Mouse (Mus musculus): ENCODE measurements around the gene Kcp. TPM values are rescaled to one million over a fixed set of nuclear protein-coding genes. Genes with fewer than 3 reads are reported as not detected.

Kcp gene
- polyA plus RNA-seq (2014; fragmentation: Illumina TruSeq; extraction: RNeasy Lipid Tissue Mini Kit (QIAGEN cat#74804); ENCODE audit: low replicate concordance), result not detected

GRCm38 (mm10) chr6:29507447-29508309, at the start of gene Kcp:
TSS of gene Kcp (minus strand) at chr6:29507952.

GRCm38 (mm10) chr6:29526281-29527251, 18.8 kb upstream of the Kcp start, which contains the start of gene Irf5:
TSS of gene Irf5 (plus strand) at chr6:29526625.

GRCm38 (mm10) chr6:29471137-29471536, 36.6 kb downstream of the Kcp start, which contains the start of gene Atp6v1fnb:
TSS of gene Atp6v1fnb (plus strand) at chr6:29471437.

GRCm38 (mm10) chr6:29467583-29468354, 40.0 kb downstream of the Kcp start, which contains the start of gene Atp6v1f:
TSS of gene Atp6v1f (plus strand) at chr6:29467718.

GRCm38 (mm10) chr6:29433038-29433803, 74.5 kb downstream of the Kcp start, which contains the start of gene Flnc:
TSS of gene Flnc (plus strand) at chr6:29433256.

Other genes with a start within 250 kb of the Kcp start
- gene Hilpda, start 235.5 kb downstream of the Kcp start, polyA plus RNA-seq (2014; fragmentation: Illumina TruSeq; extraction: RNeasy Lipid Tissue Mini Kit (QIAGEN cat#74804); ENCODE audit: low replicate concordance), result 4.0 TPM
- gene Fam71f2, start 228.4 kb downstream of the Kcp start, polyA plus RNA-seq (2014; fragmentation: Illumina TruSeq; extraction: RNeasy Lipid Tissue Mini Kit (QIAGEN cat#74804); ENCODE audit: low replicate concordance), result not detected
- gene Fam71f1, start 188.8 kb downstream of the Kcp start, polyA plus RNA-seq (2014; fragmentation: Illumina TruSeq; extraction: RNeasy Lipid Tissue Mini Kit (QIAGEN cat#74804); ENCODE audit: low replicate concordance), result not detected
- gene Calu, start 159.9 kb downstream of the Kcp start, polyA plus RNA-seq (2014; fragmentation: Illumina TruSeq; extraction: RNeasy Lipid Tissue Mini Kit (QIAGEN cat#74804); ENCODE audit: low replicate concordance), result 238 TPM
- gene Opn1sw, start 119.5 kb downstream of the Kcp start, polyA plus RNA-seq (2014; fragmentation: Illumina TruSeq; extraction: RNeasy Lipid Tissue Mini Kit (QIAGEN cat#74804); ENCODE audit: low replicate concordance), result not detected
- 0.11 TPM for gene Ccdc136, start 111.6 kb downstream of the Kcp start, polyA plus RNA-seq (2014; fragmentation: Illumina TruSeq; extraction: RNeasy Lipid Tissue Mini Kit (QIAGEN cat#74804); ENCODE audit: low replicate concordance)
- not detected for gene Flnc, start 74.7 kb downstream of the Kcp start, polyA plus RNA-seq (2014; fragmentation: Illumina TruSeq; extraction: RNeasy Lipid Tissue Mini Kit (QIAGEN cat#74804); ENCODE audit: low replicate concordance)
- gene Atp6v1f, start 40.2 kb downstream of the Kcp start, polyA plus RNA-seq (2014; fragmentation: Illumina TruSeq; extraction: RNeasy Lipid Tissue Mini Kit (QIAGEN cat#74804); ENCODE audit: low replicate concordance), result 14.5 TPM
- not detected for gene Atp6v1fnb, start 36.5 kb downstream of the Kcp start, polyA plus RNA-seq (2014; fragmentation: Illumina TruSeq; extraction: RNeasy Lipid Tissue Mini Kit (QIAGEN cat#74804); ENCODE audit: low replicate concordance)
- 1.0 TPM for gene Irf5, start 18.7 kb upstream of the Kcp start, polyA plus RNA-seq (2014; fragmentation: Illumina TruSeq; extraction: RNeasy Lipid Tissue Mini Kit (QIAGEN cat#74804); ENCODE audit: low replicate concordance)
- 42.1 TPM for gene Tnpo3, start 101.9 kb upstream of the Kcp start, polyA plus RNA-seq (2014; fragmentation: Illumina TruSeq; extraction: RNeasy Lipid Tissue Mini Kit (QIAGEN cat#74804); ENCODE audit: low replicate concordance)
- not detected for gene Tspan33, start 186.3 kb upstream of the Kcp start, polyA plus RNA-seq (2014; fragmentation: Illumina TruSeq; extraction: RNeasy Lipid Tissue Mini Kit (QIAGEN cat#74804); ENCODE audit: low replicate concordance)
- gene Smo, start 227.6 kb upstream of the Kcp start, polyA plus RNA-seq (2014; fragmentation: Illumina TruSeq; extraction: RNeasy Lipid Tissue Mini Kit (QIAGEN cat#74804); ENCODE audit: low replicate concordance), result 1.4 TPM

Measured in small intestine, adult 10 weeks (tissue).